Mouse (Mus musculus) CD8-positive naive resting alpha-beta T cell, adult 2 months (primary cell): ENCODE results near the gene Osbp.
A peak's percentile ranks its signal among the peaks of the same experiment; 100 is the strongest.
"Not testable (repeated sequence)": the region's sequence is repeated elsewhere in the genome, so short reads cannot be mapped to it uniquely, and the experiment has no call there.

ENCODE experiments used
- DNase-seq, 2 experiments: peaks; one replicate each; pipeline ENCODE4 v3.0.0; 2022; ENCODE audit warnings: low read depth in 2 of 2, low spot score in 2 of 2

The Osbp gene

DNA sequence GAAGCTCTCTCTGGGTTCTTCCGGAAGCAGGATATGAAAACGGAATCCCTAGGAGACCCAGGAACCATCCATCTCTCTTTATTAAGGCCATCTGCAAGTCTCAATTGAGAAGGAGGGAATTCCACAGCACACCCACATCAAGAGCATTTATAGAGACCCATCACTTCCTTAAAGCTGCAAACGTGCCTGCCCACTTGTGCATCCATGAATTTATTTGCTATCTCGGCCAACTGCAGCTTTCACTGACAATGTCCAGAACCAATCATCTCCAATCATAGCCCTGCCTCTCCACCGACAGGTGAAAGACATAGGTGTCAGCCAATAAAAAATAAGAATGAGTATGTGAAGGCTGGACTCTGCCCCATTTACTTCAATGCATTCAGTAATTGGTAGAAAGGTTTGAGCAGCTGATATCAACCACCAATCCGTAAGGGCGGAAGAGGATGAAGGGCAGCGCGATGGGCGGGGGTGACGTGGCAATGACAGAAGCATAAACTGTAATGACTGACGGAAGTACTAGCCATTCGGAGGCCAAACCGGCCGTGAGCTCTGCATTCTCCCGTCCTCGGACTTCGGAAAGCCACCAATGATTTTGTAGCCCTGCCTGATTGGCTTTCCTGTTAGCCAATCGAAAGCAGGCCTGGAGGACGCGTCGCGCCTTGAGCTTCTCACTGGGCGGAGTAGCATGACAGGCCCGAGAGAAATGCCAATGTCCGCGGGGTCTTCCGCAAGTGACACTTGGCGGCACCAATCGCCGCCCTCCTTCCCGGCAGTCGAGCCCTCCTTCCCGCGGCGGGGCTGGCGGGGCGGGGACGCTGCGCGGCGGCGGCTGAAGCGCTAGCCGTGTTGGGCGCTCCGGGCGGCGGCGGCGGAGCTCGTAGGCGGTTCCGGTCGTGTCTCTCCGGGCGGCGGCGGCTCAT is at the start of gene Osbp:
Gene Osbp (plus strand): TSS at position 919 of the 920 bp plus-strand sequence.
- DNase-seq = peak; percentile 95 to 96

DNA sequence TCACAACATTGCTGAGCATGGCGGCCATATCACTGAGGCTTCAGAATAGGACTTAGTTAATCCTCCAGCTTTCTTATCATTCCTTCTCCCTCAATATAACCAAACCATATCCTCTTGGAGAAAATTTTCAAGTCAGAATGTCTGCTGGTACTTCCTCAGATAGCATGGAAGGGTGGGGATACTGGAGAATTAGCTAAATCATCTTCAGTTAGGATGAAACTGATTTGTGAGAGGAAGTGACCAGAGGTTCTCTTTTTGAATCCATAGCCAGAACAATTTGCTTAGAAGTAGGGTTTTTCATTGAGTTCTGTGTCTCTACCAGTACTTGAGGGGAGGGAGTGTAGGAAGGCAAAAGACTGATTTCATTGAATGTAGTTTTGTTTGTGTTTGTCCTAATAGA is 43.7 kb upstream of the Osbp start:
- no peak for DNase-seq

DNA sequence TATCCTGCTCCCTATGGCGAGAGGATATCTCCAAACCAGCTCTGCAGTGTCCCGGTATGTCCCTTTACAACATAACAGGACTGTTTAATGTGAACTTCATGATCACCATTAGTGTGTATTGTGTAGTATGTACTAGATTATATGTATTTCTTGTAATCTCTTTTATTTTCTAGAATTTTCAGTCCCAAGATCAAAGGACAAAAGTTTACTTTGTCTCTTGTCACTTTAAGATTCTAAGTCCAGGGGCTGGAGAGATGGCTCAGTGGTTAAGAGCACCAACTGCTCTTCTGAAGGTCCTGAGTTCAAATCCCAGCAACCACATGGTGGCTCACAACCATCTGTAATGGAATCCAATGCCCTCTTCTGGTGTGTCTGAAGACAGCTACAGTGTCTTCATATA is 43.2 kb upstream of the Osbp start:
- DNase-seq = not testable (repeated sequence)

DNA sequence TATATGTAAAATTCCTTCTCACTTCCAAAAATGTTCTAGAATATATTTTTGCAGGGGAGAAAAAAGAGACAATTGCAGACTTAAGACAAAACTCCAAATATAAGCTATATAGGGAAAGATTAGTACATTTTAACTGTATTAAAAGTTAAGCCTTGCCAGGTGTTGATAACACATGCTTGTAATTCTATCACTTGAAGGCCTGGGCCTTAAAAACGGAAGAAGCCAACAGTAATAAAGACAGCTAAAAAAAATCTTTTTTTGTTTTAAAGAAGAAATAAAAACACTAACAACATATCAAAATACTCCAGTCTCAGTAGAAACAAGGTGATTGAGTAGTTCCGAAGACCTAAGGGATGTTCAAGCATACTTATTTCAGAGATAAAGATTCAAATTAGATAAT is 39.4 kb upstream of the Osbp start:
- DNase-seq = no peak

DNA sequence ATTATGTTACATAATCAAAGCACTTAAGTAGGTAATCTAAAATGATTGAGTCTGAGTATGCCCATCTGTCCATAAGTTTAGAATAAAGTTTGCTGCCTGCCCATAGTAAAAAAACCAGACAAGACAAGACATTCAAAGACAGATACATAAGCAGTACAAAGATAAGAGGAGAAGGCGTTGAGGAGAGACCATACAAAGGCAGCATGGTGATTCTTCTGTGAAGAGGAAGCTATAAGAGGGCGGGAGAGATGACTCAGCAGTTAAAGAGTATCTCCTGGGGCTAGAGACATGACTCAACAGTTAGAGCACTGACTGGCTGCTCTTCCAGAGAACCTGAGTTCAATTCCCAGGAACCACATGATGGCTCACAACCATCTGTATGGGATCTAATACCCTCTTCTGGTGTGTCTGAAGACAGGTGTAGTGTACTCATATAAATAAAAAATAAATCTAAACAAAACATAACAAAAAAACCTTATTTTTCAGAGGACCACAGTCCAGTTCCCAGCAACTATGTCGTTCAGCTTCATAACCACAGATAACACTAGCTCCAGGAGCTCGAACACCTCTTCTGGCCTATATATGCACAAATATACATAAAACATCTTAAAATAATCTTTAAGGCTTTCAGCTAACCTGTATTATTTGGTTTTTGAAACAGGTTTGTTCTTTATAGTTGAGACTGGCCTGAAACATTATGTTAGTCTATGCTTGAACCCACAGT is 37.6 kb upstream of the Osbp start:
- no peak for DNase-seq

DNA sequence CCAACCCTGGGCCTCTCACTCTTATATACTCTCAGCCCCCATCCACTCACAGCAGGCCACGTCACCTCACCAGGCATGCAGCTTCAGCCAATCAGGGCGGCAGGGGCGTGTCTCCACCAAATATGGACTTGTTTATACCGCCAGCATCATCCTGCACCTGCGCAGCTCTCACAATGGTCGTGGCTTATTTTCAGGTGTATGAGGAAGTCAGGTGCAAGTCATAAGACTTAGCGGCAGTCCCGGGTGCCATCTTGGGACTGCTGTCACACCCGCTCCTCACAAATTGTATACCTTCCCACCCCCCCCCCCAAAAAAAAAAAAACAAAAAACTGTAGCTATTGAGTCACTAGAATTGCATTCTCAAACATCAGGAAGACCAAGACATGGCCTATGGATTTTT is 19.3 kb upstream of the Osbp start:
- DNase-seq = not testable (repeated sequence)

DNA sequence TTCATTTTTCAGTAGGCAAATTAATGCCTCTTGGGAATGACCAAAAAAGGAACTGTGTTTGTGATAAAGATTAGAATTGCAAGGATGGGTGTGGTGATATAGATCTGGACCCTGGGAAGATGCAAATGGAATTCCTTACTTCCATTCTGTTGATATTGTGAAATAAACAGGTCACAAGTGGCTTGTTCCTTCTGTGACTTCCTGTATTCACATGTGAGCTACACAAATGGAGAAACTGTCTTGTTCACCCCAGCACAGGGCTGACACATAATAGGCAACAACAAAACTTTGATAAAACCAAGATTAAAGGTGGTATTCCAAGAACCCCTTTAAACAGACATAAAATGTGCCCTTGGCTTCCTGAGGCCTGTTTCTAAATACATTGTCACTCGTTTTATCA is 15.9 kb upstream of the Osbp start:
- DNase-seq = no peak

DNA sequence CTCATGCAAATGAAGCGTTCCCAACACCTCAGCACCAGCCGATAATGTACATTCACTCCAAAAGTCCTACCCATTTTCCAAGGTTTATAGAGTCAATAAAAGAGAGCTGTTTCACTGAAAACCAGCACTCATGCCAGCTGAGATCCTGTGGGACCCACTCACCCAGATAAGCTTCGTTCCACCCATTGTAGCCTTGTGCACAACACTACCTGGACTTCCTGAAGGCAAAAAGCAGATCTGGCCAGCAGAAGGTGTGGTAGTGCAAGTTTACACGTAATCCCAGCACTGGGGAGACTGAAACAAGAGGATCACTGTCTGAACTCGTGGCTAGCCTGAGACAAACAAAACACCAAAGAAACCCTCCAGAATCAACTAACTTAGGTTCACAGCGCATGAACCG is 15.0 kb upstream of the Osbp start:
- no peak for DNase-seq

DNA sequence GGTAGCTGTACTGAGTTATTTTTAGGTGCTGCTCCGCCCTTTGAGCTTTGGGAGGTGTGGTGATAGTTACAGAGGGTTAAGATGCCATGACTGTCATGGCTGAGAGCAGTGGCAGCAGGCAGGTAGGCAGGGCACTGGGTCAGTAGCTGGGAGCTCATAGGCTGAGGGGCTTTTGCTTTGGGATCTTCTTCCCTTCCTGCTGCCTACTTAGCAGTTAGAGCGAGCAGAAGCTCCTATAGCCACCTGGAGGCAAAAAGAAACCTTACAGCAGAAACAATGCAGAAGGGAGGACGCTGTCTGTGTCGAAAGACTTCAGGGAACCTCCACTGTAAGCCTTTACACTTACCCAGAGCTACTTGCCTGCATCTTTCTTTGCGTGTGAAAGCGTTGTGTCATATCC is 11.5 kb upstream of the Osbp start:
- no peak for DNase-seq

DNA sequence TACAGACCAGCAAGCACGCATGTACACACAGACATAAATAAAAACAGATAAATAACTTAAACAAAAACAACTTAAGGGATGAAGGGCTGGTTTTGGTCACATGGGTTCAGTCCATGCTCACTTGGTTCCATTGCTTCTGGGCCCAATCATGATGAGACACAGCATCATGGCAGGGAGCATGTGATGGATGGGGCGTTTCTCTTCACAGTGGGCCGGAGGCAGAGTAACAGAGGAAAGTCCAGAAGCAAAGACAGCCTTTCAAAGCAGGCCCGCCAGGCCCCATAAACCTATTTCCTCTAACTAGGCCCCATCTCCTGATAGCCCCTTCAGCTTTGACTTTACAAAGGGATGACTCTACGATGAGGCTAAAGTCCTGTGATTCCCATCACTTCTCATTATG is 9.1 kb upstream of the Osbp start:
- DNase-seq = no peak

DNA sequence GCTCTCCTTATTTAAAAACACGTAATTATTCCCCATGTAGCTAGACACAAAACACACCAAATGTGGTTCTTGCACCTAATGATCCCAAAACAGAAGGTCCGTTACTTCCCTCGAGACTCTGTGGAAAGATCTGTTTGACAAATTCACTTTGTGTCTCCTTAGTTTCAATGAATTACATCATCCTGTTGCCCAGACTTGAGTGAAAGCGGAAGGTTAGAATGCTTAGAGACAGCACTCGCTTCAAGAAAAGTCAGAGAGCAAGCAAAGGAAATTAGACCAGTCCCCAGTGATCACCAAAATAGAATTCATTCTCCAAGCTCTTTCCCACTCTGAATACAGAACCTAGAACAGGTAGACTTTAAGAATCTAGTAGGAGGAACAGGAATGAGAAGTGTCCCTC is 8.3 kb upstream of the Osbp start:
- DNase-seq = no peak

DNA sequence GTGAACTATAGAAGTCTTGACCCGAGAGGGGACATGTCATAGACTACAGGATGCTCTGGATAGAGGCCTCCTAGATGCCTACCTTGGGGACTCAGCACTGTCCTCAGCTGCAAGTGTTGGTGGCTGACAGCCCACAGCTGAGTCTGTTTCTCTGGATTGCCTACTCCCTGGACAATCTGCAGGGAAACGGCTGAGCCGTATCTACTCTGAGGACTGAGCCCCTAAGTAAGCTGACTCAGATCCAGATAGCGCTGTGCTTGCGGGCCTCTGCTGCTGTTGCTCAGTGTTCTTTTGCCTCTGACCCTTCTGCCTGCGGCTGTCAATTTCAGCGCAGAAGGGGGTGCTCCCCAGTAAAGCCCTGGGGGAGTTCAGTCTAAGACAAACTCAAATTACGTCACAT is 7.9 kb upstream of the Osbp start:
- DNase-seq = no peak

DNA sequence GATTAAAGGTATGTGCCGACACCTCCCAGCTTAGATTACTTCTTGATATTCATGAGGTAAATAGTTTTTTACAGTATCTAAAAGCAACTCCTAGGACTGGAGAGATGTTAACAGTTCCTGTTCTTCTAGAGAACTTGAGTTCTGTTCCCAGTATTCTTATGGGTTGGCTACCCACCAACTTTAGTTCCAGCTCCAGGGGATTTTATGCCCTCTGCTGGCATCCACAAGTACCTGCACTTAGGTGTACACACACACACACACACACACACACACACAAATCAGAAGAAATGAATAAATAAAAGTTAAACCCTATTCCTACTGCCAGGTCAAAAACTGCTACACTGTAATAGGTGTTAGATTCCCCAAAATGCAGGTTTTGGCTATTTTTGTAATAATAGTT is 1.5 kb upstream of the Osbp start:
- DNase-seq = no peak

DNA sequence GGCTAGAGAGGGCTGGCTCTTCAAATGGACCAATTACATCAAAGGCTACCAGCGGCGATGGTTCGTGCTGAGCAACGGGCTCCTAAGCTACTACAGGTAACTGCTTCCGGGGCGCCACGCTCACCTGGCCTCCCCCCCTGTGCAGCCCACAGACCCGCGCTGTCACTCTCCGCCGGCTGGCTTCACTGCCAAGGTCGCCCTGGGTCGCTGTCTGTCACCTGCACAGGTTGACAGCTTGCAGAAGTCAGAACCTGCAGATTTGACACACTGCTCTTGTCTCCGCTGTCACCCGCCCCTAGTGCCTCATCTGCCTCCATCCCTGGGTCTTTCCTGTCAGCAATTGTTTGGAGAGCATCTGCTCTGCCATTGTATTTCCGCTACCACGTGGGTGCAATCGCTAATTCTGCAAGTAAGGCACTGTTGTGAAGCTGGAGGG is 478 bp downstream of the Osbp start:
- peak; percentile 38 to 53 for DNase-seq

DNA sequence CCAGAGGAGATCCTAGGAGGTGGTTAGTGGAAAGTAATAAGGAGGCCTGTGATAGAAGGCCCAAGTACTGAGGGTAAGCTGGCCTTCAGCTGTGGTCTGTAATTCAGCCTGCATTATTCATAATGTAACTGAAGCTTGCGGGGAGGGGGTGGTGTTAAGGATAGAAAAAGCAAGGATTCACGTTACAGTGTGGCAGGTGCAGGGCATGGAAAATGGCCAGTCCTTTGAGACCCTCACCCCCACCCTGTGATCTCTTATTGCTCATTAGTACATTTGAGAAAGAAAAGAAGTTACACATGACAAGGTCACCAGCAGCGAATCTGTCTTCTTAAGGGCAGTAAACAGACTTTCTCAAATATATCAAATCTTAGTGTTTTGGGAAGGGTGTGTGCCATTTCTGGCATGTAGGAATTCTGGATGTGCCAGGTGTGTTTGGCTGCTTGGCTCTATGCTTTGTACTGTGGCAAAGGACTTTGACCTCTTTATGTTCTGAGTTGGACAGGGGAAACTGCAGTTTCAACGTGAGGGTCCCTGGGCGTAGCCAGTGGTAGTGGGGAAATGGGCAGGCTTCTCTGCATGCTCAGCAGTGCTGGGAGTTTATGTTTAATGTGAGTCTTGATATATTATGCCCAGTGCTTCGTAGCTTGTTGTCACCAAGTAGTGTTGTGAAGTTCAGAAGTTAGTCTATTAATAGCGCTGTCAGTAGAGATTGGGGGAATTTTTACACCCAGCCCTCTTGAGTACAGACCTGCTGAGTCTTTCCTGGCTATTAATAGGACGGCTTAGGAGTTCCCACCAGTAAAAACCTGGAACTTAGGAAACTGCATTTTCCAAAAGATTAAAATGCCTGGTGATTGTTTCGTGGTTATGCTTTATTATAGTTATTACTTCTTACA is 3.7 kb downstream of the Osbp start:
- no peak for DNase-seq

DNA sequence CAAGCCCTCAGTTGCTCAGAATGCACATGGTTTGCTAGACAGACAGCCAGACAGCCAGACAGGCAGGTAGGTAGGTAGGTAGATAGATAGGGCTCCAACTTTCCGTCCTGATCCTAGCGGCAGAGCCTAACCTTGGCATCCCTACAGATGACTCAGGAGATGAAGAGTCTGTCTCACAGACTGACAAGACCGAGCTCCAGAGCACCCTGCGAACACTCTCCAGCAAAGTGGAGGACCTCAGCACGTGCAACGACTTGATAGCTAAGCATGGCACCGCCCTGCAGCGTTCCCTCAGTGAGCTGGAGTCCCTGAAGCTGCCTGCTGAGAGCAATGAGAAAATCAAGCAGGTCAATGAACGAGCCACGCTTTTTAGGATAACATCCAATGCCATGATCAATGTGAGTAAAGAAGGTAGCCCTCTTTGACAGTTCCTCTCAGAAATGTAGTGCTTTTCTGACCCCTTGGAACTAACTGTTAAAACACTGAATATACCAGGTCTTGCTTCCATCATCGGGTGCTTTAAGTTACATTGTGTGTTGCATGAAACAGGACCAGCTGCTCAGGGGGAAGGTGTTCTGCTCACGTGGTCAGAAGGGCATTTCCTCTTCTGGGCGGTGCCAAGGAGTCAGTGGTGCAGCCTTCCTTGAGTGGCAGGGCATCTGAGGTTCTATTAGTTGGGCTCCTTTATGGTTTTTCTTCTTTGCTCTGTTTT is 7.9 kb downstream of the Osbp start:
- no peak for DNase-seq

DNA sequence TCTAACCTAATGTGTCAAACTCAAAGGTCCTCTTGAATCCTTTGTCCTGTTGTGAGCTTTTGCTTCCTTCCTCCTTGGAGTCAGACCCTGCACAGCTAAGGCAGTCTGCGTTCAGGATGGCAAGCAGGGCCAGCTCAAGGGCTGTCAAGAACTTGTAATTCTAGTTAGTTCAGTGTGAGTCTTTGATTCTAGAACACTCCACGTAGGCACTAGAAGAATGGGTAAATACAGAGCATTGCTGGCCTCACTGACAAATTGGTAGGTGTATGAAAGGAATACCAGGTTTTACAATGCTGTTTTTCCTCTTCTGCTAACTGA is 8.4 kb downstream of the Osbp start:
- no peak for DNase-seq

DNA sequence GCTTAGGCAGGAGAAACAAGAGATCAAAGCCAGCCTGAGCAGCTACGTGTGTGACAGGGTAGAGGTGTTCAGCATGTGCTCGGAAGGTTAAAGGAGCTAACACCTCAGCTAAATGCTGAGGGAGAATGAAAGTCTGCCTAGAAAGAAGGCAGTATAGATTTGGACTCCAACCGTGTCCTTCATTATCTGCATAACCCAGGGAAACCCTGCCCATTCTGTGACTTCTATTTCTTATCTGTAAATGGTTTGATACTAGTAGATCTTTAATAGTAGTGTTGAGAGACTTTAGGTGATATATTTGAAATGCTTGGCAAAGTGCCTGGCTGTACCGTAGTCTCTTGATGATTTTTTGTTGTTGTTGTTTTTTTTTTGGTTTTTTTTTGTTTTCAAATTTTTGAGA is 9.9 kb downstream of the Osbp start:
- no peak for DNase-seq

DNA sequence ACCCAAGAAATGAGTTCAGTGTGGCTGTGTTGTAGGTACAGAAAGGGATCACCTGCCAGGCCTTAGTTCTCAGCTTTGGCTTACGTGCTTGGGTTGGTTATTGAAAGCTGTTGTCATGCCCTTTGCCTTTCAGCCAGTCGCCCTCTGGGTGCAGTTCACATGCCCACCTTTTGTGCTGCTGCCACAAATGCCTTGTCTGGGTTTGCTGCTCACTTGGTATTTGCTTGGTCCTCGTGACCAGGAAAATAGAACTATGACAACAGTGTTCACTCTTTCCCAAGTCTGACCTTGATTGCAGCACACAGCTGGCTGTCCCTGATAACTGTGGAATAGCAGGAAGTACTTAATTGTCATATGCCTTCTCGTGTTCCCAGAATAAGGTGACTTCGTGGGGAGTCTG is 11.6 kb downstream of the Osbp start:
- no peak for DNase-seq

DNA sequence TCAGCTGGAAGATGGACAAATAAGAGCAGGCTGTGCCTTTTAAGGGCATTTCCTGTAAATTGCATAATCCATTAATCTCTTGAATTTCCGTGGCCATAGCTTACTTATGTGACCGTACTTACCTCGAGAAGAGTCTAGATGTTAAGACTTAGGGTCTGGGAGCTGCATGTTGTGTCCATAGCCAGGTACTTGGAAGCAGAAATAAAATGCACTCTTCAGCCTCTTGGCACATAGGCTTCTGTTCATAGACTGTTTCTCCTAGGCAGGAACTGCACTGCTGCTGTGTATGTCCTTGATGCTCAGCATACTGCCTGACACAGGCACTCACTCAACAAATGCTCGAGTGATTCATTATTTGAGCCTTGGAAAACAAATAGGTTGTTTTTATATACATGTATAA is 14.7 kb downstream of the Osbp start:
- no peak for DNase-seq

DNA sequence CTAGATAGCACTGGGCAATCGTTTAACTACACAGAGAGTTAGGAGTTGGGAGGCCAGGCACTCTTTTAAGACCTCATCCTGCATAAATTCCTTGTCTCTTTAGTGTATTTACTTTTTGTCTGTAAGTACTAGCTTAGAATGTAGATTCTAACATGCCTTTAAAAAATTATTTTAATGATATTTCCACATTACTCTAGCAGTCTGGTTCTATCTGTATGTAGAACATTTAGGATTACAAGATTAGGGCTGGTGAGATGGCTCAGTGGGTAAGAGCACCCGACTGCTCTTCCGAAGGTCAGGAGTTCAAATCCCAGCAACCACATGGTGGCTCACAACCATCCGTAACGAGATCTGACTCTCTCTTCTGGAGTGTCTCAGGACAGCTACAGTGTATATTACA is 18.9 kb downstream of the Osbp start:
- DNase-seq = not testable (repeated sequence)
